Mouse (Mus musculus) fat pad, adult 2 months (tissue): ENCODE measurements around the gene Ppid.

Experiments
- DNase-seq: peaks from one replicate; pipeline ENCODE4 v3.0.0-alpha.2; 2011; ENCODE audit warnings: low read depth, low spot score; ENCODE audit errors: extremely low read depth

Gene Ppid

GRCm38 (mm10) chr3:79590863-79591792, at the start of gene Ppid:
Gene Ppid (plus strand): TSS chr3:79591342.
- DNase-seq: peak; percentile 19

- DNase-seq: no peak
Observed at GRCm38 (mm10) chr3:79542585-79542984, 48.6 kb upstream of the Ppid start.

DNA sequence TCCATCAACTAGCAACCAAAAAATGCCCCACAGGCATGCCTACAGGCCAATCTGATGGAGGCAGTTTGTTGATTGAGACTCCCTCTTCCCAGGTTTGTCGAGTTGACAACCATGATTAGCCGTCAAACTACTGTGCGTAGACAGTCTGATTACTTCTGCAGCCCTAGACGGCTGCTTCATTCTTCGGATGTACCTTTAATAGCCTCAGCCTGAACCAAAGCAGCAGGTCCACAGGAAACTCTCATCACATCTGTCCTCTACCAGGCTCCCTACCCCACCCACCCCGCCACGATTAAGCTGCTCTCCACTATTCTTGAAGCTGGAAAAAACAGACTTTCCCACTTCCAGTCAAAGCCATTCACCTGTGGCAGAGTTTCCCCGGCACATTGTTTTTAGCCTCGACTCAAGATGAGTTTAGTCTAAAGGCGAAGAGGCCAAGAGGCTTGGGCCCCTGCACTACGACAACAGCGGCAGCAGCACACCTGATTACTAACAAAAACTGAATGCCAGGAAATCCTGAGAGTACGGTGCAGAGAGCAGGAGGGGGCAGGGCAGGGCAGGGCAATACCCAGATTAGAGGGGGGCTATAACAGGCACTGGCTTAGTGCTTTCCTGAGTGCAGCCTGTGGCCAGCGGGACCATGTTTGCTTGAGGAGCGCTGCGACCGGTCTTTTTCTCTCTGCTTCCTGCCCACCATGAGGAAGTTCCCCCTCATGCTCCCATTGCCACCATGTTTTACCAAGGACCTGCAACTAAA, 42.3 kb upstream of the Ppid start:
- no peak for DNase-seq

- DNase-seq: no peak
Observed at GRCm38 (mm10) chr3:79549751-79550393, 41.3 kb upstream of the Ppid start.

DNA sequence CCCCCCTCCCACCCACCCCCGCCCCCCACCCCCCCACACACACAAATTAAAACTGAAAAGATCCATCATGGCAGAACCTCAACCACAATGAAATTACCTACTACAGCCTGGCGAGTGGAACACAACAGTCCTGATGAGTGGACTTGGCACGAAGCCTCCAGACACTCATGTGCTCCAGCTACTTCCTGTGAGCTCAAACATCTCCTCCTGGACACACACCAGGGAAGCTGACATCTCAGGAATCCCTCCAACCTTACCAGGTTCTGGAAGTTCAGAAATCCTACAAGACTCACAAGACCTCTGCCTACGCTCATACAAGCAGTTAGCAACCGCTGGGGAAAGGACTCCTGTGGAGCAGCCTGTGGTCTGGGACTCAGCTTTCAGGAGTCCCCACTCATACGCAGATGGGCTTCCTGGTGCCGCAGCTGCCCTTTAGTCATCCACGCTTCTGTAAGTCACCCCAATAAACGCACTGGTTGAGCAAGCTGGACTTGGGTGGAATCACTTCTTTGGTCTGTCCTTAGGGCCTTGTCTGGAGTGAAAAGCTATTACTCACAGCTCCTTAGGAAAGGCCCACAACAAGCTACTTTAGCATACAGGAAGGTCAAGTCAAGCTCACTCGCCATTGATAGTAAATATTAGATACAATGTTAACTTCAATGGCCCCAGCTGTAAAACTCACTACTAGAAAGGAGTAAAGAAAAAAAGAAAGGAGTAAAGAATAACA, 39.2 kb upstream of the Ppid start:
- DNase-seq: no peak

DNA sequence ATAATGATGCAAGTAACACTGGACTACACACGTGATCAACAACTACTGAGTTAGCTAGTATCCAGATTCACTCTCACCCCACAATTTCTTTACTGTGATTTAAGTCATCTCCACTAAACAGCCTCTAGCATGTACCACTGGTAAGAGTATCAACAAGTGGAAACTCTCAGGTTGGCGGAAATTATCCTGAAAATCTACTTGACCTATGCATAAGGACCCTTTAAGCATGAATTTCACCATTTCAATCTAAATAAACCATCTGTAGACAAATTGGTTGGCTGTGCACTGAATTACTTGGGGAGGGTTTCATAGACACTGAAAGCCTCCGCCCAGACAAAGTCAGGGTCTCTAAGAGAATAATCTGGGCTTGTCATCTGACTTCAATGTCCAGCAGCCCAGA, 37.4 kb upstream of the Ppid start:
- DNase-seq: no peak

DNA sequence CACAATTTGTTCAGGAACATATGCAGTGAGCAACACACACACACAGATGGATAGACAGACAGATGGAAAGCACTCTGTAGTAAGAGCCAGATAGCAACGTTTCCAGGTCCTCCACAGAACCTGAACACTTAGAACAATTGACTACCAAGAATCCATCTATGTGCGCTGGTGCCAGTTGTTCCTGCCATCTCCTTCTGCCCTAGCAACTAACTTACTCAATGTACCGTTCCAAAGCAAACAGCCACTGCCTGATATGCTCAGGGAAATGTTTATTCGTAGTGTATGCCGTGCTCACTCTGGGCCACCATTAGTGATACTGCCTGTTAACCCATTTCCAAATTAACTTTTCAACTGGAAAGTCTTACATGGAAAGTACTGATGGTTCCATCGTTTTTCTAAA, 36.1 kb upstream of the Ppid start:
- DNase-seq: no peak

- DNase-seq: no peak
Observed at GRCm38 (mm10) chr3:79559021-79559772, 31.9 kb upstream of the Ppid start.

- no peak for DNase-seq
Observed at GRCm38 (mm10) chr3:79559773-79560045, 31.4 kb upstream of the Ppid start.

DNA sequence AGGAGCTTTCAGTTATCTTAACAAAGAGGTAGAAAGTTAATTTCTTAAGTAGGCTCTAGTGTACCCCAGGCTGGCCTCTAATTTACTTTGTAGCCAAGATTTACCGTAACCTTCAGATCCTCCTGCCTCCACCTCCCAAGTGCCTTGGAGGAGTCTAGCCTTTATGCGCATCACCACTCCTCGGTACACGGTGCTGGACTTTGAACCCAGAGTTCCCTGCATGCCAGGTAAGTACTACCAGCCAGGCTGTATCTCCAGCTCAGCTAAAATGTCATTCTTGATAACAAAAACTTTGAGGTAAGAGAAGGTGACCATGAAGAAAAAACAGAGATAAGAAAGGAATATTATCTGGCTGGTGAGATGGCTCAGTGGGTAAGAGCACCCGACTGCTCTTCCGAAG, 30.6 kb upstream of the Ppid start:
- DNase-seq: no peak

DNA sequence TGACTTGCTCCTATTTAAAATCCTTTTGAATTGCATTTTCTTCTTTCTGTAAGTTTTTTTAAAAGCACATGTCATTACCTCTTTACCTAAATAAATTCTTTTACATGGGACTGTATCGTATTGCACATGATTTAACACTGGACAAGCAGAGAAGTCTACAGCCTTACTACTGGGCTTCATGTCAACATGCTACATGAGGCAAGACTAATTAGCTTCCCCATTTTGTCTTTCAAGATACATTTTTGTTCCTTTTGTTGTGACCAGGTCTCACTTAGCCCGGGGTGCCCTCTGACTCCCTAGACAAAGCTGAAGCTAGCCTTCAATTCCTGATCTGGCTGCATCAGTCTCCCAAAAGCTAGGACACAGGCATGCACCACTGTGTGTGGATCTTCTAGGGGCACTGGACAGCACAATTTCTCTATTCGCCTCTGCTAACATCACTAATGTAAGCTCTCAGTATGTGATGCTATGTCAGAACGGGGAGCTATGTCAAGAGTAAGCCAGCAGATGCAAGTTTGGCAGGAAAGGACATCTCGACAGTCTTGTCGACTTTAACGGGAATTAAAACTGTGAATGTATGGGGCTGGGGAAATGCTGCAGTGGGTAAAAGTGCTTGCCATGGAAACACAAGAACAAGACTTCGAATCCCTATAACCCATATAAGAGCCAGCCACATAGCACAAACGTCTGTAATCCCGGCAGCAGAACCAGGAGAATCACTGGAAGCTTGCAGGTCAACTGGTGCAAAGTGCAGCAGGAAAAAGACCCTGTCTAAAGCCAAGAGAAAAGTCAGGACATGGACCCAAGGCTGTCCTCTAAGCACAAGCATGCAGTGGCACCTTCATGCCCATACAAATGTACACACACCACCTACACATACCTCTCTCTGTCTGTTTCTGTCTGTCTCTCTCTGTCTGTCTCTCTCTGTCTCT, 29.1 kb upstream of the Ppid start:
- DNase-seq: no peak

GRCm38 (mm10) chr3:79563511-79563910, 27.6 kb upstream of the Ppid start:
- DNase-seq: no peak

- no peak for DNase-seq
Observed at GRCm38 (mm10) chr3:79564875-79565606, 26.1 kb upstream of the Ppid start.

DNA sequence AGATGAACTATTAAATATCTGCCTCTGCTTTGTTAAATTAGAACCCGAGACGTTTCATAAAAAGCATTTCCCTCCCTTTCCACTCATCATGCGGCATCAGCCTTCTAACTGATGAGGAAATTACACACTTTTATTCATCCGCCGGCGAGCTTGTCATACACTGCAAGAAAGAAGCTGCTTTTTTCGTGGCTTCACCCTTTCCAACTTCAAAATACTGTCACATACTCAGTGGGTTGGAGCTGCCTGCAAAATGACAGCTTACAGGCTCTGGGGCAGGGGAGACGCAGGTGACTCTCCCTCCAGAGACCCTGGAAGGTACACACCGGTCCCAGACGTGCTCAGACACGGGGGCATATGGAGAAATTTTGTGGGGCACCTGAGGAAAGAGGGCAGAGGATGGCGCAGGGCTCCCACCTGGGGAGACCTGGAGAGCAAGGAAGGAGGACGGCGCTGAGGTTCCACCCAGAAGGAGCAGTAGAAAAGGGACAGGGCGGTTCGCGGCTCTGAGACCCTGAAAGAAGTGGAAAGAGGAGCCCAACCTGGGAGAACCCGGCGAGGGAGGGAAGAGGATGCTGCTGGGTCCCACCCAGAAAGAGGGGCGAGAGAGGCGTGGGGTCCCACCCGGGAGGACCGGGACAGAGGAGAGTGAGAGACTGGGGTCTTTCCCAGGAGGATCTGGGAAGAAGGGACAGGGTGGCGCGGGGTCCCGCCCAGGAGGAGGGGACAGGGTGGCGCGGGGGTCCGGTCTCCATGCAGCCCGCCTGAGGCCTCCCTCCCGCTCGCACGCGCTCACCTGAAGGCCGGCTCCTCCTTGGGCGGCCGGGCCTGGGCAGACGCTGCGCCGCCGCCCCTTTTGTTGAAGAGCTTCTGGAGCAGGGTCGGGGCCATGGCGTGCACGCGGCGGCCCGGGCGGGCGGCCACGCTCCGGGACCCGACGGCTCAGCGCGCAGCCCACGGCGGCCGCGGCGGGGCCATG, 24.1 kb upstream of the Ppid start:
- no peak for DNase-seq

GRCm38 (mm10) chr3:79567703-79568362, 23.3 kb upstream of the Ppid start, which contains the start of gene Fnip2:
Gene Fnip2 (minus strand): TSS chr3:79567796.
- DNase-seq: peak; percentile 70

GRCm38 (mm10) chr3:79568629-79569350, 22.4 kb upstream of the Ppid start:
- no peak for DNase-seq
